Mouse (Mus musculus) forebrain, embryonic 16.5 days (tissue): ENCODE data around the gene Osbpl10. TPM values are rescaled to one million over a fixed set of nuclear protein-coding genes. Genes with fewer than 3 reads are reported as not detected.
"Not testable (repeated sequence)": the region's sequence is repeated elsewhere in the genome, so short reads cannot be mapped to it uniquely, and the experiment has no call there.

Source experiments
- ATAC-seq: fragments of 200-750 bp; cut with Nextera tagmentation; 2 replicates; pipeline ENCODE4 v1.8.0; 2017; ENCODE audit warnings: mild to moderate bottlenecking, moderate library complexity
- H3K27ac ChIP-seq: fragments of 300-500 bp; sonication (generic); 2 replicates; pipeline ENCODE4 v1.5.1; 2014; ENCODE audit warnings: low read length, control low read depth
- H3K27me3 ChIP-seq: fragments of 300-500 bp; sonication (generic); replicated peaks from 2 replicates; pipeline ENCODE4 v1.6.1; 2014; ENCODE audit warnings: low read length; ENCODE audit not compliant: control insufficient read depth, insufficient read depth
- H3K36me3 ChIP-seq: fragments of 300-500 bp; sonication (generic); 2 replicates; pipeline ENCODE4 v1.6.1; 2014; ENCODE audit not compliant: control insufficient read depth, insufficient read depth
- H3K4me1 ChIP-seq: fragments of 300-500 bp; sonication (generic); replicated peaks from 2 replicates; pipeline ENCODE4 v1.6.1; 2014; ENCODE audit warnings: low read length; ENCODE audit not compliant: control insufficient read depth, insufficient read depth
- H3K4me2 ChIP-seq: fragments of 300-500 bp; sonication (generic); 2 replicates; pipeline ENCODE4 v1.6.1; 2014; ENCODE audit warnings: mild to moderate bottlenecking, low read length, control low read depth
- H3K4me3 ChIP-seq: fragments of 300-500 bp; sonication (generic); replicated peaks from 2 replicates; pipeline ENCODE4 v1.5.1; 2014; ENCODE audit warnings: mild to moderate bottlenecking, low read length, control low read depth
- H3K9ac ChIP-seq: fragments of 300-500 bp; sonication (generic); replicated peaks from 2 replicates; pipeline ENCODE4 v1.6.1; 2014; ENCODE audit warnings: low read depth, low read length, control low read depth
- H3K9me3 ChIP-seq: fragments of 300-500 bp; sonication (generic); 2 replicates; pipeline ENCODE4 v1.6.1; 2016; ENCODE audit warnings: low read length; ENCODE audit not compliant: control insufficient read depth
- WGBS: fragments of 180-500 bp; shearing (Covaris S2); extraction: QIAGEN DNeasy Blood & Tissue Kit; methylation state at CpG from one replicate; pipeline ENCODE4 v1.1.7; 2014; 5-methylcytosine and 5-hydroxymethylcytosine counted together
- polyA plus RNA-seq: library from polyadenylated mRNA; unstranded; fragments of >200 nt; fragmentation: Nextera tagmentation; extraction: Ambion mirVana; gene quantifications from 2 replicates; pipeline ENCODE4 v1.2.1, GENCODE M21; 2015

The Osbpl10 gene
- polyA plus RNA-seq, 1 experiment from 2014 or later = 2.8 TPM

DNA sequence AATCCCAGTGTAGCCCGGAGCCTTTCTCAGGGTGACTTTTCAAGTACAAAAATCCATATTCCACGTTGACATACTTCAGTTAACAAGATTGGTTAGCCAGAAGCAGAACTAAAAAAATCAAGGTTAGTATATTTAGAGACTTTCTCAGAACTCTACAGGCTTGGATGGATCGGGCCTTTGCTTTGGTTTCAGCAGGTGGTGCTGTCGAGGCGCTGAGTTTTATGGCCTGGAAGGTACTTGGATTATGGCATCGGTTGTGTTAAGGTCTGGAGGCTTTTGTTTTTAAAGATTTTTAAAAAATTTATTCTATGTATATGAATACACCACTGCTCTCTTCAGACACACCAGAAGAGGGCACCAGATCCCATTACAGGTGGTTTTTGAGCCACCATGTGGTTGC is 32.8 kb upstream of the Osbpl10 start:
- Histone ChIP-seq H3K4me2 (no peak overlapping the region), H3K27ac (no peak overlapping the region), H3K4me1 (no peaks in the 10 kb centered on the region), H3K4me3 (no peak overlapping the region), H3K27me3 (no peaks in the 10 kb centered on the region), H3K36me3 (no peaks in the 10 kb centered on the region), H3K9me3 (no peaks in the 10 kb centered on the region), H3K9ac (no peak overlapping the region)
- ATAC-seq = no peak
- WGBS = 90% methylated on average over 6 of the region's 6 CpGs

DNA sequence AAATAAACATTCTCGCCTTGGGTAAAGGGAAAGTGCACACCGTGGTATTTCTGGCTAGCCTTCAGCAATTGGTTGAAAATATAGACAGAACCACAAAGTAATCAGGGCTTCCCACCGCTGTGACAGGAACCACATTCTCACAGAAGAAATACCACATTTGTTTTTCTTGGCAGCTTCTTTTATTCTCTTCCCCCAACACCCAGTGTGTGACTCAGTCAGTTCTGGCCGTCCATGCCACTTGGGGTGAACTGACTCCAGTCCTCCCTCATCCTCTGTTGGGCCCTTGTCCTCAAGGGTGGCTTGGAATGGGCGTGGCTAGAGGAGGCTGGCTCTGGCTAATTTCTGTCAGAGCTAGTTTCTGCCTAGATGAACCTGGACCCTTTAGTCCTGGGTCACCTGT is 30.0 kb upstream of the Osbpl10 start:
- no peaks in the 10 kb centered on the region for H3K9me3 ChIP-seq
- H3K36me3 ChIP-seq = no peaks in the 10 kb centered on the region
- no peak overlapping the region for H3K27ac ChIP-seq
- no peak for ATAC-seq
- H3K4me1 ChIP-seq = no peaks in the 10 kb centered on the region
- no peak overlapping the region for H3K9ac ChIP-seq
- H3K4me3 ChIP-seq = no peak overlapping the region
- no peaks in the 10 kb centered on the region for H3K27me3 ChIP-seq
- no peak overlapping the region for H3K4me2 ChIP-seq
- 56% methylated on average over 5 of the region's 5 CpGs for WGBS

DNA sequence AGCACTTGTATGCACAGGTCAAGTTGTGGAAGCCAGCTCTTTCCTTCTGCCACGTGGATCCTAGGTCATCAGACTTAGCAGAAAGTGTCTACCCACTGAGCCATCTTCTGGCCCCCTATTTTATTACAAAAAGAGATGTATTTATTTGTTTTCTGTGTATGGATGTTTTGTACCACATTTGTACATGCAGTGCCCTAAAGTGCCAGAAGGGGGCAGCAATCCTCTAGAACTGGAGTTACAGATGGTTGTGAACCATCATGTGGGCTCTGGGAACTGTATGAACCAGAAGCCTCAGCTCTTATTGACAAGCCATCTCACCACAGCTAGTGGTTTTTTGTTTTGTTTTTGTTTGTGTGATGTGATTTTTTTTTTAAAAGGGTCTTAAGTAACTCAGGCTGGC is 25.5 kb upstream of the Osbpl10 start:
- no peak overlapping the region for H3K4me3 ChIP-seq
- H3K9me3 ChIP-seq = no peaks in the 10 kb centered on the region
- ATAC-seq = no peak
- H3K27me3 ChIP-seq = no peaks in the 10 kb centered on the region
- H3K27ac ChIP-seq = no peak overlapping the region
- no peaks in the 10 kb centered on the region for H3K4me1 ChIP-seq
- no peak overlapping the region for H3K4me2 ChIP-seq
- no peak overlapping the region for H3K9ac ChIP-seq
- no peaks in the 10 kb centered on the region for H3K36me3 ChIP-seq
- WGBS = 13% methylated on average over 1 of the region's 1 CpGs

DNA sequence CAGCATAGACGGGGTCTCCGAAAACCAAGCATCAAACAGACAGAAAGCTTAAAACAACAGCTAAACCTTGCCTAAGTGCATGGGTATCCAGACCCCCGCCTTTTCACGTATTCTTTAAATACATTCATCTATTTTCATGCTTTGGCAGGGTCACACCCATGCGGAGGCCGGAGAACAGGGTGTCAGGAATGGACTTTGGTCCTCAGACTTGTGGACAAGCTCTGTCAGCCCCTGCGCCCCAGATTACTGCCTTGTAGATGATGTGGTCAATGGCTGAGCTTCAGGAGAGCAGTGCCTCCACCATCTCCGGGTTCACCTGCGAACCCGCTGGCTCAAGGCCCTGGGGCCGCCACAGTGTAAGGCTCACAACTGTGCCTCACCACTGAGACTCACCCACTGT is 23.0 kb upstream of the Osbpl10 start:
- H3K9ac ChIP-seq = no peak overlapping the region
- no peaks in the 10 kb centered on the region for H3K27me3 ChIP-seq
- no peaks in the 10 kb centered on the region for H3K4me1 ChIP-seq
- no peak overlapping the region for H3K27ac ChIP-seq
- no peak overlapping the region for H3K4me3 ChIP-seq
- H3K36me3 ChIP-seq = no peaks in the 10 kb centered on the region
- no peak for ATAC-seq
- 90% methylated on average over 11 of the region's 11 CpGs for WGBS
- no peak overlapping the region for H3K4me2 ChIP-seq
- H3K9me3 ChIP-seq = no peaks in the 10 kb centered on the region

DNA sequence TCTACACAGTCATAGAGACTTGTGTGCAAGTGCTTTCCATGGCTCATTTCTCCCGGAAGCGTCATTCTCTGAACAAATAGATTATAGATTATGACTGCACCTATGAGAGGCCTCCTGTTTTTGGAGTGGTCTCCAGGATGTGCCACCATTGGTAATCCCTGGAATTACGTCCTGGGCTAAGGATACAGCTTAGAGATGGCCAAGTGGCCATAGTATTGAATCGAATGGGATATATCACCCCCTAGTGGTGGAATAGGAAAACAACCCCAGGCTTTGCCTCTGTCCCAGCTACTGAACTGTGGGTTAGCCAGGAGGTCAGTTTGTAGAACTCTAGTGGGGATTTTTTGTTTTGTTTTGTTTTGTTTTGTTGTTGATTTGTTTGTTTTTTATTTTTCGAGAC is 21.4 kb upstream of the Osbpl10 start:
- no peak overlapping the region for H3K27ac ChIP-seq
- ATAC-seq = 0 out of 2 replicates have a peak, but pooled peaks have one; percentile 40

DNA sequence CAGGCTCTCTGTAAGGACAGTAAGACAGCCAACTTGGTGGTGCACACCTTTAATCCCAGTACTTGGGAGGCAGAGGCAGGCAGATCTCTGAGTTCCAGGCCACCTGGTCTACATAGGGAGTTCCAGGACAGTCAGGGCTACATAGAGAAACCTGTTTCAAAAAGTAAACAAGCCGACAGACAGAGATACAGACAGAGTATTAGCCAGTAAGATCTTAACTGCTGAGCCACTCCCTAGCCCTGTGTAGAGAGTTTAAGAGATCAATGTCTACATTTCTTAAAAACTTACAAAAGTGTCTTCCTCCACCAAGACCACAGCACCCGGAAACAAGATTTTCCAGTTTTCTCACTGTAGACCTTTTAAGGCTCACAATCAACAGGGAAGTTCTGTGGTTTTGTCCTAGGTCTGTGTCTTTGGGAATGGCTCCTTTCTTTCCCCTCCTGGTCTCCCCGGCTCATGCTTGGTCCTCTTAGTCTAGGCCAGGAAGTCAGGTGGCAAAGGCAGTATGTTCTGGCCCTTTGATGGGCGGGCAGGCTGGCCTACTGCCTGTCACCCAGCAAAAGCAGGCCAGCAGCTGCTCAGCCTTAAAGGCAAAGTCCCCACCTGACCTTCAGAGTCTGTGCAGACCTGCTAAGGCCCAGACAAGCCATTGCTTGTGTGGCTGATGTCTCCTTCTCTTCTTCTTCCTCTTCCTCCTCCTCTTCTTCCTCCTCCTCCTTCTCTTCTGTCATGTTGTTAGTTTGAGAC is 18.2 kb upstream of the Osbpl10 start:
- Histone ChIP-seq H3K4me3 (no peak overlapping the region), H3K4me2 (no peak overlapping the region), H3K4me1 (no peaks in the 10 kb centered on the region), H3K9me3 (no peaks in the 10 kb centered on the region), H3K27ac (no peak overlapping the region), H3K27me3 (no peaks in the 10 kb centered on the region), H3K9ac (no peak overlapping the region), H3K36me3 (no peaks in the 10 kb centered on the region)
- no peak for ATAC-seq
- 85% methylated on average over 4 of the region's 4 CpGs for WGBS

More for the DNA sequence above, 21.4 kb upstream of the Osbpl10 start:
- Histone ChIP-seq H3K27me3 (no peaks in the 10 kb centered on the region), H3K36me3 (no peaks in the 10 kb centered on the region), H3K4me1 (no peaks in the 10 kb centered on the region), H3K4me3 (no peak overlapping the region), H3K9me3 (no peaks in the 10 kb centered on the region), H3K4me2 (no peak overlapping the region), H3K9ac (no peak overlapping the region)
- 41% methylated on average over 5 of the region's 5 CpGs for WGBS

DNA sequence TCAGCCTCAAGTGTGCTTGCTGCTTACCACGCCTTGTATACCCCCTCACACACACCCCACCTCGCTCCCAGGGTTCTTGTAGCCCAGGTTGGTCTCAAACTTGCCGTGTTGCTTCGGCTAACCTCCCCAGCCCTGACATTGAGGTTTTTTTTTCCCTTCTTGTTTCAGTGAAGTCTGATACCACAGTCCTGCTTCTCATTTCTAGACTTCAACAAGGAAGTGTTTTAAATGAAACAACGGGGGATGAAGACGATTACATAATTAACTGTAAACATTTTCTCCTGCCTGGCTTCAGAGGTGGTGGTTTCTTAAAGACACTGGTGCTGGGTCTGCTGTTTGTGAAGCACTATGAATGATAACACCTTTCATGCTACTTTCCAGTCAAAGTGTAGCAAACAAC is 17.5 kb upstream of the Osbpl10 start:
- Histone ChIP-seq H3K27me3 (no peaks in the 10 kb centered on the region), H3K4me1 (no peaks in the 10 kb centered on the region), H3K36me3 (no peaks in the 10 kb centered on the region), H3K9ac (no peak overlapping the region), H3K4me3 (no peak overlapping the region), H3K9me3 (no peaks in the 10 kb centered on the region), H3K4me2 (no peak overlapping the region), H3K27ac (no peak overlapping the region)
- WGBS = 90% methylated on average over 6 of the region's 6 CpGs
- no peak for ATAC-seq

DNA sequence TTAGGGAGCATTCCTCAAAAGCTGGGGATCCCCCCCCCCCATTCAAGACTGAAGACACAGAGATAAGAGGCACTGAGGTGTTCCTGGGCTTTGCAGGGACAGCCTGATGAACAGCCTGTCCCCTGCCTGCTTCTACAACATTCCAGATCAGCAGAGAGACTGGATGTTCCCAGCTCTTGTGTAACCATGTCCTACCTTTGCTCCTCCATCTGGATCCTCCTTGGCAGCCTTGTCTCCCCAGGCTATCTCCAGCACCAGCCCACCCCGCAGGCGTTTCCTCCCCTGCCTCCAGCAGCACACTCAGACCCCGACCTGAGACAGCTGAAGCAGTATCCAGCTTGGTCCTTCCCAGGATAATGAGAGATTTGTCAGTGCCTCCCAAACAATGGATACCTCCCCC is 14.3 kb upstream of the Osbpl10 start:
- no peak overlapping the region for H3K4me3 ChIP-seq
- no peak for ATAC-seq
- WGBS = 55% methylated on average over 3 of the region's 3 CpGs

DNA sequence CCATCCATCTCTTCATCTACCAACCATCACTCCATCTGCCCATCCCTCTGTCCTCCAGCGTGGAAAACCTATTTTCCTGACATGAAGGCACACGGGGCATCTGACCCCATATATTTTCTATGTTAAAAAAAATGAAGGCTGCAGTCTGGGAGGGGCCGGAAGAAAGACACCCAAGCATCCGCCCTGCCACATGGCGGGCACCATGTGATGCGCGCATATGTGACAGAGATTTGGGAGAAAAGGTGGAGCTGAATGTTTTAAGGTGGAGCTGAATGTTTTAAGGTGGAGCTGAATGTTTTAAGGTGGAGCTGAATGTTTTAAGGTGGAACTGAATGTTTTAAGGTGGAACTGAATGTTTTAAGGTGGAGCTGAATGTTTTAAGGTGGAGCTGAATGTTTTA is 12.1 kb upstream of the Osbpl10 start:
- not testable (repeated sequence) for H3K36me3 ChIP-seq, H3K9me3 ChIP-seq, ATAC-seq, H3K4me2 ChIP-seq, H3K27me3 ChIP-seq, H3K27ac ChIP-seq, H3K4me1 ChIP-seq, H3K4me3 ChIP-seq, H3K9ac ChIP-seq
- WGBS = 72% methylated on average over 7 of the region's 7 CpGs

More for the DNA sequence above, 14.3 kb upstream of the Osbpl10 start:
- Histone ChIP-seq H3K4me2 (no peak overlapping the region), H3K27me3 (no peaks in the 10 kb centered on the region), H3K36me3 (no peaks in the 10 kb centered on the region), H3K9me3 (no peaks in the 10 kb centered on the region), H3K27ac (no peak overlapping the region), H3K9ac (no peak overlapping the region), H3K4me1 (no peaks in the 10 kb centered on the region)
